Mouse (Mus musculus): ENCODE data around the gene Farsb. TPM values are rescaled to one million over a fixed set of nuclear protein-coding genes. Genes with fewer than 3 reads are reported as not detected.

Farsb gene
- total and polyA plus RNA-seq, 3 experiments, result 119 to 154 (median 122) TPM

GRCm38 (mm10) chr1:78530500-78531215, 42.0 kb upstream of the Farsb start (continued):
- TF ChIP-seq POLR2AphosphoS5 (IDR thresholded peaks at IDR 0.05; ENCODE audit: borderline replicate concordance, low read depth, low read length), result no peak

- H3K27ac ChIP-seq (ENCODE audit: control insufficient read depth, low read depth, low read length), result no peak overlapping the region
- no peak for DNase-seq (ENCODE audit: low read depth, low spot score)
Measured at GRCm38 (mm10) chr1:78529011-78529410, 40.3 kb upstream of the Farsb start.

GRCm38 (mm10) chr1:78528356-78528755, 39.7 kb upstream of the Farsb start:
- Histone ChIP-seq H3K36me3 (ENCODE audit: control insufficient read depth in 1 of 2, insufficient read depth in 2 of 2, low read length in 2 of 2) (no peaks in the 10 kb centered on the region), H3K4me3 (ENCODE audit: control insufficient read depth in 1 of 2, insufficient read depth in 1 of 2, low read depth in 2 of 2, low read length in 2 of 2) (no peak overlapping the region), H3K4me1 (ENCODE audit: control insufficient read depth in 1 of 2, insufficient read depth in 2 of 2, low read length in 2 of 2) (no peaks in the 10 kb centered on the region), H3K9me3 (replicated peaks; ENCODE audit: insufficient read depth, low read length) (no peaks in the 10 kb centered on the region), H3K27me3 (ENCODE audit: control insufficient read depth in 1 of 2, insufficient read depth in 2 of 2, low read length in 2 of 2) (no peaks in the 10 kb centered on the region), H3K27ac (ENCODE audit: control insufficient read depth, low read depth, low read length) (no peak overlapping the region), H3K79me2 (ENCODE audit: control insufficient read depth, insufficient read depth, low read length, poor library complexity) (no peaks in the 10 kb centered on the region), H3K9ac (ENCODE audit: control insufficient read depth, low read depth, low read length, poor library complexity, severe bottlenecking) (no peak overlapping the region)
- TF ChIP-seq SMC3 (IDR thresholded peaks at IDR 0.05; ENCODE audit: low read depth, low read length) (no peak), ETS1 (IDR thresholded peaks at IDR 0.05; ENCODE audit: low read depth, low read length) (no peak), ZKSCAN1 (IDR thresholded peaks at IDR 0.05; ENCODE audit: low read depth, low read length) (no peak), TBP (IDR thresholded peaks at IDR 0.05; ENCODE audit: low read depth, low read length) (no peak), ZC3H11A (IDR thresholded peaks at IDR 0.05; ENCODE audit: low read depth, low read length) (no peak), CHD1 (IDR thresholded peaks at IDR 0.05; ENCODE audit: low read depth, low read length) (no peak), NELFE (IDR thresholded peaks at IDR 0.05; ENCODE audit: low read depth, low read length) (no peak), TAL1 (IDR thresholded peaks at IDR 0.05; ENCODE audit: low read length) (no peak), E2F4 (IDR thresholded peaks at IDR 0.05; ENCODE audit: borderline replicate concordance, low read depth, low read length) (no peak), RCOR1 (IDR thresholded peaks at IDR 0.05; ENCODE audit: low read depth, low read length) (no peak), ELF1 (IDR thresholded peaks at IDR 0.05; ENCODE audit: low read depth, low read length) (no peak), CHD2 (IDR thresholded peaks at IDR 0.05; ENCODE audit: low read length) (no peak), POLR2AphosphoS2 (IDR thresholded peaks at IDR 0.05; ENCODE audit: low read length) (no peak), ZMIZ1 (IDR thresholded peaks at IDR 0.05; ENCODE audit: low read depth, low read length) (no peak), MEF2A (IDR thresholded peaks at IDR 0.05; ENCODE audit: extremely low read depth, insufficient replicate concordance, low read depth, low read length, poor library complexity, severe bottlenecking) (no peak), SIN3A (IDR thresholded peaks at IDR 0.05; ENCODE audit: low read length) (no peak), POLR2A (IDR thresholded peaks at IDR 0.05; ENCODE audit: control insufficient read depth in 1 of 2, insufficient read depth in 1 of 2, low read depth in 1 of 2, low read length in 2 of 2, poor library complexity in 1 of 2) (no peak), MYB (IDR thresholded peaks at IDR 0.05; ENCODE audit: low read depth, low read length) (no peak), RAD21 (IDR thresholded peaks at IDR 0.05; ENCODE audit: low read depth, low read length) (no peak)
- no peak for DNase-seq (ENCODE audit: low read depth, low spot score)

More at GRCm38 (mm10) chr1:78529011-78529410, 40.3 kb upstream of the Farsb start:
- H3K4me1 ChIP-seq (ENCODE audit: control insufficient read depth in 1 of 2, insufficient read depth in 2 of 2, low read length in 2 of 2), result no peaks in the 10 kb centered on the region
- H3K9me3 ChIP-seq (replicated peaks; ENCODE audit: insufficient read depth, low read length), result no peaks in the 10 kb centered on the region
- no peak overlapping the region for H3K4me3 ChIP-seq (ENCODE audit: control insufficient read depth in 1 of 2, insufficient read depth in 1 of 2, low read depth in 2 of 2, low read length in 2 of 2)
- no peaks in the 10 kb centered on the region for H3K36me3 ChIP-seq (ENCODE audit: control insufficient read depth in 1 of 2, insufficient read depth in 2 of 2, low read length in 2 of 2)
- no peaks in the 10 kb centered on the region for H3K79me2 ChIP-seq (ENCODE audit: control insufficient read depth, insufficient read depth, low read length, poor library complexity)
- no peak for TF ChIP-seq ELF1 (IDR thresholded peaks at IDR 0.05; ENCODE audit: low read depth, low read length)
- TF ChIP-seq POLR2AphosphoS5 (IDR thresholded peaks at IDR 0.05; ENCODE audit: borderline replicate concordance, low read depth, low read length), result no peak
- TF ChIP-seq CTCF (IDR thresholded peaks at IDR 0.05 in 2 of 3, conservative IDR thresholded peaks at IDR 0.05 in 1 of 3; ENCODE audit: control insufficient read depth in 1 of 3, insufficient read depth in 1 of 3, low read depth in 2 of 3, low read length in 3 of 3, poor library complexity in 1 of 3, severe bottlenecking in 1 of 3), result no peak
- TF ChIP-seq MYC (IDR thresholded peaks at IDR 0.05; ENCODE audit: low read depth, low read length), result no peak
- no peak for TF ChIP-seq MAFK (IDR thresholded peaks at IDR 0.05; ENCODE audit: borderline replicate concordance, low read depth, low read length)
- no peak for TF ChIP-seq JUND (IDR thresholded peaks at IDR 0.05; ENCODE audit: low read depth, low read length)
- TF ChIP-seq MYB (IDR thresholded peaks at IDR 0.05; ENCODE audit: low read depth, low read length), result no peak
- TF ChIP-seq NELFE (IDR thresholded peaks at IDR 0.05; ENCODE audit: low read depth, low read length), result no peak
- TF ChIP-seq MAX (IDR thresholded peaks at IDR 0.05; ENCODE audit: low read length), result no peak
- TF ChIP-seq POLR2A (IDR thresholded peaks at IDR 0.05; ENCODE audit: control insufficient read depth in 1 of 2, insufficient read depth in 1 of 2, low read depth in 1 of 2, low read length in 2 of 2, poor library complexity in 1 of 2), result no peak
- no peak overlapping the region for H3K9ac ChIP-seq (ENCODE audit: control insufficient read depth, low read depth, low read length, poor library complexity, severe bottlenecking)
- H3K27me3 ChIP-seq (ENCODE audit: control insufficient read depth in 1 of 2, insufficient read depth in 2 of 2, low read length in 2 of 2), result no peaks in the 10 kb centered on the region
